Mouse (Mus musculus) liver, embryonic 16.5 days (tissue): ENCODE measurements around the gene Sult1a1. TPM values are rescaled to one million over a fixed set of nuclear protein-coding genes. Genes with fewer than 3 reads are reported as not detected.
A peak's percentile ranks its signal among the peaks of the same experiment; 100 is the strongest.

ENCODE experiments used
- ATAC-seq: fragments of 200-750 bp; cut with Nextera tagmentation; 2 replicates; pipeline ENCODE4 v1.8.0; 2017; ENCODE audit warnings: low read depth, mild to moderate bottlenecking, moderate number of reproducible peaks, moderate library complexity
- H3K27ac ChIP-seq: fragments of 300-500 bp; sonication (generic); 2 replicates; pipeline ENCODE4 v1.5.1; 2014; ENCODE audit warnings: mild to moderate bottlenecking, low read length
- H3K27me3 ChIP-seq: fragments of 300-500 bp; sonication (generic); 2 replicates; pipeline ENCODE4 v1.6.1; 2014; ENCODE audit warnings: low read depth, low read length, mixed read lengths; ENCODE audit not compliant: control insufficient read depth, insufficient read depth
- H3K36me3 ChIP-seq: fragments of 300-500 bp; sonication (generic); 2 replicates; pipeline ENCODE4 v1.6.1; 2014; ENCODE audit warnings: mild to moderate bottlenecking; ENCODE audit not compliant: control insufficient read depth, insufficient read depth
- H3K4me1 ChIP-seq: fragments of 300-500 bp; sonication (generic); 2 replicates; pipeline ENCODE4 v1.6.1; 2014; ENCODE audit warnings: low read depth, low read length, mixed read lengths; ENCODE audit not compliant: control insufficient read depth
- H3K4me2 ChIP-seq: fragments of 300-500 bp; sonication (generic); 2 replicates; pipeline ENCODE4 v1.6.1; 2014; ENCODE audit warnings: low read depth, low read length, mixed read lengths
- H3K4me3 ChIP-seq: fragments of 300-500 bp; sonication (generic); 2 replicates; pipeline ENCODE4 v1.5.1; 2014; ENCODE audit warnings: low read depth, mild to moderate bottlenecking, low read length
- H3K9ac ChIP-seq: fragments of 300-500 bp; sonication (generic); 2 replicates; pipeline ENCODE4 v1.6.1; 2014; ENCODE audit warnings: low read depth, low read length
- H3K9me3 ChIP-seq: fragments of 300-500 bp; sonication (generic); replicated peaks from 2 replicates; pipeline ENCODE4 v1.6.1; 2016; ENCODE audit warnings: low read length; ENCODE audit not compliant: control insufficient read depth
- WGBS: fragments of 180-500 bp; shearing (Covaris S2); extraction: QIAGEN DNeasy Blood & Tissue Kit; methylation state at CpG from one replicate; pipeline ENCODE4 v1.1.7; 2014; ENCODE audit not compliant: insufficient replicate concordance; 5-methylcytosine and 5-hydroxymethylcytosine counted together
- polyA plus RNA-seq: library from polyadenylated mRNA; unstranded; fragments of >200 nt; fragmentation: Nextera tagmentation; extraction: Ambion mirVana; gene quantifications from 2 replicates; pipeline ENCODE4 v1.2.1, GENCODE M21; 2015

Sult1a1 gene
- polyA plus RNA-seq, 1 experiment from 2014 or later, result 88.7 TPM

- no peak for ATAC-seq
- H3K4me2 ChIP-seq, result no peak overlapping the region
- H3K27me3 ChIP-seq, result peaks cover 12% of the 10 kb centered on the region
- peaks cover 5% of the 10 kb centered on the region for H3K4me1 ChIP-seq
- no peaks in the 10 kb centered on the region for H3K36me3 ChIP-seq
- no peaks in the 10 kb centered on the region; the same call in 1 of the 2 replicates for H3K9me3 ChIP-seq
- no peak overlapping the region for H3K27ac ChIP-seq
- no peak overlapping the region for H3K4me3 ChIP-seq
- 65% methylated on average over 10 of the region's 10 CpGs for WGBS
- no peak overlapping the region for H3K9ac ChIP-seq
These were observed 32.1 kb upstream of the Sult1a1 start for GRCm38 (mm10) chr7:126708175-126708952.

- H3K4me1 ChIP-seq, result peaks cover 5% of the 10 kb centered on the region
- H3K27ac ChIP-seq, result 0 out of 2 replicates have a peak within 1 kb of the TSS, but pooled peaks have one; percentile 18
- peaks cover 17% of the 10 kb centered on the region for H3K27me3 ChIP-seq
- H3K9ac ChIP-seq, result no peak within 1 kb of the TSS
- ATAC-seq, result peak; percentile 11; the same call in 1 of the 2 replicates
- no peak within 1 kb of the TSS for H3K4me3 ChIP-seq
- 44% methylated on average over 19 of the region's 19 CpGs for WGBS
- no peak within 1 kb of the TSS for H3K4me2 ChIP-seq
- no peaks in the 10 kb centered on the region; the same call in 1 of the 2 replicates for H3K9me3 ChIP-seq
- no peaks in the 10 kb centered on the region for H3K36me3 ChIP-seq
These were observed 31.4 kb upstream of the Sult1a1 start, which contains the start of gene Coro1a for GRCm38 (mm10) chr7:126707442-126708174. Gene Coro1a (minus strand): TSS chr7:126707787.

GRCm38 (mm10) chr7:126704121-126704980, 28.1 kb upstream of the Sult1a1 start:
- WGBS, result 2% methylated on average over 39 of the region's 39 CpGs
- peak overlapping the region; percentile 73 for H3K27ac ChIP-seq
- peak overlapping the region; percentile 55 for H3K4me2 ChIP-seq
- peaks cover 17% of the 10 kb centered on the region for H3K27me3 ChIP-seq
- peaks cover 13% of the 10 kb centered on the region for H3K4me1 ChIP-seq
- H3K9me3 ChIP-seq, result no peaks in the 10 kb centered on the region; the same call in 1 of the 2 replicates
- peak; percentile 56 for ATAC-seq
- H3K9ac ChIP-seq, result peak overlapping the region; percentile 53
- peak overlapping the region; percentile 59 for H3K4me3 ChIP-seq
- H3K36me3 ChIP-seq, result no peaks in the 10 kb centered on the region

GRCm38 (mm10) chr7:126703757-126704077, 27.5 kb upstream of the Sult1a1 start:
- Histone ChIP-seq H3K4me3 (peak overlapping the region; percentile 59), H3K27ac (peak overlapping the region; percentile 72), H3K27me3 (peaks cover 17% of the 10 kb centered on the region), H3K36me3 (no peaks in the 10 kb centered on the region), H3K9me3 (no peaks in the 10 kb centered on the region; the same call in 1 of the 2 replicates), H3K9ac (peak overlapping the region; percentile 53), H3K4me2 (peak overlapping the region; percentile 55; the same call in 1 of the 2 replicates), H3K4me1 (peaks cover 13% of the 10 kb centered on the region)
- no peak for ATAC-seq
- WGBS, result 11% methylated on average over 7 of the region's 7 CpGs

- ATAC-seq, result no peak
- Histone ChIP-seq H3K4me1 (peaks cover 13% of the 10 kb centered on the region), H3K4me3 (peak overlapping the region; percentile 59), H3K9ac (peak overlapping the region; percentile 53), H3K9me3 (no peaks in the 10 kb centered on the region), H3K36me3 (no peaks in the 10 kb centered on the region), H3K4me2 (peak overlapping the region; percentile 0; the same call in 1 of the 2 replicates), H3K27me3 (peaks cover 17% of the 10 kb centered on the region), H3K27ac (peak overlapping the region; percentile 72)
- WGBS, result 41% methylated on average over 12 of the region's 12 CpGs
These were observed 26.9 kb upstream of the Sult1a1 start for GRCm38 (mm10) chr7:126702861-126703756.

GRCm38 (mm10) chr7:126702358-126702757, 26.1 kb upstream of the Sult1a1 start:
- WGBS, result 30% methylated on average over 6 of the region's 6 CpGs
- H3K4me3 ChIP-seq, result peak overlapping the region; percentile 59
- H3K9me3 ChIP-seq, result no peaks in the 10 kb centered on the region
- peaks cover 13% of the 10 kb centered on the region for H3K4me1 ChIP-seq
- no peak overlapping the region for H3K9ac ChIP-seq
- H3K27me3 ChIP-seq, result peaks cover 17% of the 10 kb centered on the region
- peak overlapping the region; percentile 29 for H3K4me2 ChIP-seq
- 0 out of 2 replicates have a peak, but pooled peaks have one; percentile 4 for ATAC-seq
- peak overlapping the region; percentile 75 for H3K27ac ChIP-seq
- no peaks in the 10 kb centered on the region for H3K36me3 ChIP-seq

GRCm38 (mm10) chr7:126701559-126702357, 25.5 kb upstream of the Sult1a1 start:
- no peaks in the 10 kb centered on the region for H3K36me3 ChIP-seq
- 39% methylated on average over 24 of the region's 24 CpGs for WGBS
- H3K4me2 ChIP-seq, result peak overlapping the region; percentile 29
- no peak for ATAC-seq
- 0 out of 2 replicates have a peak overlapping the region, but pooled peaks have one; percentile 25 for H3K9ac ChIP-seq
- H3K4me3 ChIP-seq, result peak overlapping the region; percentile 36
- H3K4me1 ChIP-seq, result peaks cover 17% of the 10 kb centered on the region
- no peaks in the 10 kb centered on the region for H3K9me3 ChIP-seq
- peak overlapping the region; percentile 75 for H3K27ac ChIP-seq
- H3K27me3 ChIP-seq, result peaks cover 17% of the 10 kb centered on the region
